Mouse (Mus musculus) effector memory CD4-positive, alpha-beta T cell, adult 7 months (primary cell): ENCODE measurements around the gene Gramd1c. TPM values are rescaled to one million over a fixed set of nuclear protein-coding genes. Genes with fewer than 3 reads are reported as not detected.

Experiments
- polyA plus RNA-seq: library from polyadenylated mRNA; unstranded; fragments of 100-300 nt; shearing (Covaris generic); gene quantifications from one replicate; pipeline ENCODE4 v1.2.1, GENCODE M21; 2017

Gramd1c gene
- polyA plus RNA-seq, result 3.2 TPM

GRCm38 (mm10) chr16:44063025-44063894, at the start of gene Gramd1c:
TSS of gene Gramd1c (minus strand) at chr16:44063345.

GRCm38 (mm10) chr16:43979328-43980109, 83.6 kb downstream of the Gramd1c start, which contains the start of gene Zdhhc23:
TSS of gene Zdhhc23 (minus strand) at chr16:43979791.

Other genes starting within 250 kb of the Gramd1c start
- 10.6 TPM for gene Ccdc191, start 173.5 kb downstream of the Gramd1c start, polyA plus RNA-seq
- gene Qtrt2, start 136.5 kb downstream of the Gramd1c start, polyA plus RNA-seq, result 24.8 TPM
- 5.0 TPM for gene Zdhhc23, start 83.6 kb downstream of the Gramd1c start, polyA plus RNA-seq
- 24.8 TPM for gene Atp6v1a, start 76.4 kb upstream of the Gramd1c start, polyA plus RNA-seq
- 74.9 TPM for gene Naa50, start 76.5 kb upstream of the Gramd1c start, polyA plus RNA-seq
- gene Usf3, start 109.9 kb upstream of the Gramd1c start, polyA plus RNA-seq, result 4.2 TPM